Mouse (Mus musculus): ENCODE data around the gene Prss48.
"Not testable (repeated sequence)": the region's sequence is repeated elsewhere in the genome, so short reads cannot be mapped to it uniquely, and the experiment has no call there.

Gene Prss48

DNA sequence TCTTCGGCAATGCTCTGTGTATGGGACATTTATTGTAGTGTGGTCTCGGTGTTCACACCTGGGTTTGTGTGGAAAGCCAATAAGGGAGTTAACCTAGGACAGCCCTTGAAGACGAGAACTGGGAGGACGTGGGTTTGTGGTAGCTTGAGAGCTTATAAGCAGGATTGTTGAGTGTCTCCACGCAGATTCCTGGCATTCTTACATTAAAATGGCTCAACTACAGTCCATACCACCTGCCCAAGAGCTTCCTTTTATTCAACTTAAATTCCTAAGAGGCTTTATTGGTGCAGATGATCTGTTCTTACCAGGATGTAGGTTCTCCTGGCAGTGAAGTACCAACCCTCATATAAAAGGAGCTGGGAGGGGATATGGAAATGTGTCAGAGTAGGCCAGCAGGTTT, 649 bp upstream of the Prss48 start:
- DNase-seq = peak in 1 of 2 experiments; percentile 9

DNA sequence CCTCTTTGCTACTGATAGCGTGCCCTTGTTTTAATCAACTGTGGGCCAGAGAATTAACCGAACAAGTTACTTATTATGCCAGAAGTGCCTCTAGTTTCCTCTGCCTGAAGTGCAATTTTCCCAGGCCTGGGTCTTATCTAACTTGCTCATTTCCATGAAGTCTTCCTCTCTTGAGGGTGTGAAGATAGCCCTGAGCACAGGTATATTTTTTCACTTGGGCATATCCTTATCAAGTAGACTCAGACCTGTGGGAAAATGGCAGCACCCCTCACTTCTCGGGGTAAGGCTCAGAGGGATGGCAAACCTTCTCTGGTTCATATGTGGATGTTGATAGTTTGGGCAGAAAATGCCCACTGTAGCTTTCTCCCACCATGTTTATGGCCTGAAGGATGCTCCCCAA, 1.0 kb downstream of the Prss48 start:
- no peak for DNase-seq

DNA sequence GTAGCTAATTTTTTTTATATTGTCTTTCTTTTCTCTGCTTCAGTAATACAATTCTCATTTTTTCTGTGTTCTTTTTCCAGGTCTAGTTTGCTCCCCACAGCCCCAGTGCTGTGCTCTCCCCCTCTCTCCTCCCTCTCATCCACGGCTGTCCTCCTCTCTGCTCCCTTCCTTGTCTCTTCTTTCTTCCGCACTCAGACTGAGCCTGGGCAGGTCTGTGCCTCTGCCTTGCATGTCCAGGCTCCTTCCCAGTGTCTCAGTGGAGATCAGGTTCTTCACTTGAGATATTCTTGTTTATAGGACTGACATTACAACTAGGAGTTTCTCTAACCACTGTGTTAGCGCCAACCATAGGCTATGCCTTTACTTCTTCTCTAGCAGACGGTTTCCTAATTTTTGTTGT, 7.6 kb downstream of the Prss48 start:
- DNase-seq = no peak

DNA sequence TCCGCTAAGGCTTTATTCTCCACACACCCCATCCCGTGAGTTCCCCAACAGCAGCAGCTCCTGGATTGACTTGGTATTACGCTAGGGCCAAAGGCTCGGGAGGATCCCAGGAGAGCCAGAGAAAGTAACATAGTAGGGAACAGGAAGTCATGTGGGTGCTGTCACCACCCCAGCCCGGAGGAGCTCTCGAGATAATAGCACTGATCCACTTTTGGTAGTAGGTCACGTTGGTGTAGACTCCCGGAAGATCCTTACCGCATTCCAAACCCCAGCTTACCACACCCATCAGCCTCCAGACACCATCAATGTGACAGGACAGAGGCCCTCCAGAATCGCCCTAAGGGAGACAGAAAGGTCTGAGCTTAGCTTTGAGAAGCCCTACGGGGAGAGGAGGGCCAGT, 8.5 kb downstream of the Prss48 start:
- peak; percentile 11 to 43 for DNase-seq

DNA sequence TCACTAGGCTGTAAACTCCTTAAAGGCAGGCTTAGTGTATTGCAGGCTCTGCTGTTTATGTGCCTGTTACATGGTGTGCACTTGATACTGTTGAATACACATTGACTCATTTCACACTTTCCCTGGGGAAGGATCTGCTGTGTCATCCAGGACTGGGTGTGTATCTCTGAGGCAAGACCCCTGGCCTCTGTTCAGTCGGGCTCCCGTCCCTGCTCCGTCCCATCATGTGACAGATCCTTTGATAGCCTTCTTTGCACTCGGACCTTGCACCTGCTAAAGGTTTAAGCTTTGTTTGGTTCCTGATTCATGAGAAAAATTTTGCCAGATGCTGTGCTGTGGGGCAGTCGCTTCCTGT, 10.5 kb downstream of the Prss48 start:
- no peak for DNase-seq

DNA sequence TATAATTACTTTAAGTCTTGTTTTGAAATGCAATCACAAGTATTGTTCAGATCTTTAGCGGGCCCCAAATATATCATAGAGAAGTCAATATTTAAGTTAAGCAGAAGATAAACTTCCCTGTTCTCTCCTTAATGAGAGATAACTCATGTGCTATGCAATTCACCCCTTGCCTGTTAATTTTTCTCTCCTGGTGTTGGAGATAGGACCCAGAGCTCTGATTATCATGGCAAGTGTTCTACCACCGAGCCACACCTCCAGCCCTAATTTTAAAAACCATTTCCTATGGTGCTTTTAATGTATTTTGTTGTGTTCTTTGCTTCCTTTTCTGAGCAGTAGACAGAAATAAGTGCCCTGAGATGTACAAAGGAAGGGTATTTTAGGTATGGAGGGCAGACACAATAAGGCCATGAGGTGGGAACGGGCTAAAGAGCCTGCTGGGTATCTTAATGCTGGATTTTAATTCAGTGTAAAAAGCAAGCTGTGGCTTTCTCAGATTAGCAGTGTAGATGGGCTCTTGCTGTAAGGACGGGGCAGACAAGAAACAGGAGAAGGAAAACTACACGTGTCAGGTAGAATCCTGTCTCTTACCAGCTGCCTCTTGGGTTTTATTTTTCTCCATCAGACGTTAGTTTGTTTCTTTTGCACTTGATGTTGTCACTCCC, 11.0 kb downstream of the Prss48 start:
- no peak for DNase-seq

DNA sequence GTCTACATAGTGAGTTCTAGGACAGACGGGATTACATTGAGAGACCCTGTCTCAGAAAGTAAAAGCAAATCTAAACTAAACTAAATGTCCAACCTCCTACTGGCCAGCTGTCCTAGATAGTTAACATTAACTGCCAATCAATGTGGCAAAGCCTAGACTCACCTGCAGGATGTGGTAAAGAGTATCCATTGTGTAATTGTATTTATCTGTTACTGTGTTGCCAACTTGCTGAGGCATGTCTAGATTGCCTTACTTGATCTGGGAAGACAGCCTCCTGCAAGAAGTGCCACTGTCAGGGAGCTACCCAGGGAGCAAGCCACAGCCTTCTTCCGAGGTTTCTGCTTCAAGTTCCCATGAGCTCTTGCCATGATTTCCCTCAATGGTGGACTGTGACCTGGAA, 15.1 kb downstream of the Prss48 start:
- no peak for DNase-seq

DNA sequence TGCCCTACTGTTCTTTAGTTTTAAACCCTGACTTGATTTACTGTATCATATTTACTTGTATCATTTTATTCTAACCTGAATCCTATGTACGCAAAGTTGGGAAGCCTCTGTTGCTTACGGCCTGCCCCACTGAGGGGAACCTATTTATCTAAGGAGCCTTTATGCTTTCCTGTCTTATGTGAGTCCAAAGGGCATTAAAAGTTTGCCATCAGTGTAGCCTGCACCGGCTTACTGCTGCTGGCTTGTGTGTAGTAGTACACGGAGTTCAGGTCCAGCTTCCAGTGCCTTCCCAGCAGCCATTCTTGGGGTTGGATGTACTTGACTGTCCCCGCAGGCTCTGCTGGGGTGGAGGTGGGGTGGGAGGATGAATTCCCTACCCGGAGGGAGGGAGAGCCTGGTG, 17.8 kb downstream of the Prss48 start:
- DNase-seq = no peak

DNA sequence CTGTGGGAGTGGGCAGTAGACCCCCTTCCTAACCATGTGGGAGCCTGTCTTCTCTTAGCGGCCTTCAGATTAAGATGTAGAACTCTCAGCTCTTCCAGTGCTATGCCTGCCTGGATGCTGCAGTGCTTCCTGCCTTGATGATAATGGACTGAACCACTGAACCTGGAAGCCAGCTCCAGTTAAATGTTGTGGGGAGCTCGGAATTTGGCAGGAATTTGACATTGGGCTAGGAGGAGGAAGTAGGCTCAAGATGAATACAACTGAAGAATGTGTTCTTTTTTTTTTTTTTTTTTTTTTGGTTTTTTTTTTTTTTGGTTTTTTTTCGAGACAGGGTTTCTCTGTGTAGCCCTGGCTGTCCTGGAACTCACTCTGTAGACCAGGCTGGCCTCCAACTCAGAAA, 20.5 kb downstream of the Prss48 start:
- DNase-seq = not testable (repeated sequence)

DNA sequence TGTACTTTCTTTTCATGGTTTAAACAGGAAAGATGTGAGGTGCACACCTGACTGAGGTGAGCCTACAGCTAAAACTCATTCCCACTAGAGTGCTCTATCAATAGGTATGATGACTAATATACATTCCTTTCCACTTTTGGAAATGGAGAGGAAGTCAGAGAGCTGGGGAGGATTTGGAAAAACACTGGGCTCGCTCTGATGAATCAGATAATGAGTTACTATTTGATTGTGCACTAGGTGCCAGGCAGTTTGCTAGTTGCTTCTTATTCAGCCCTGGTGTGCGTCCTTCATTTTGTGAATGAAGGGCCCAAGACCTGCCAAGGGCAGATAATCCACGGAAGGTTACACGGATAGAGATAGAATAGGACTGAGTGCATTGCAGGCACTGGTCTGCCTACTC, 22.3 kb downstream of the Prss48 start:
- DNase-seq = no peak

DNA sequence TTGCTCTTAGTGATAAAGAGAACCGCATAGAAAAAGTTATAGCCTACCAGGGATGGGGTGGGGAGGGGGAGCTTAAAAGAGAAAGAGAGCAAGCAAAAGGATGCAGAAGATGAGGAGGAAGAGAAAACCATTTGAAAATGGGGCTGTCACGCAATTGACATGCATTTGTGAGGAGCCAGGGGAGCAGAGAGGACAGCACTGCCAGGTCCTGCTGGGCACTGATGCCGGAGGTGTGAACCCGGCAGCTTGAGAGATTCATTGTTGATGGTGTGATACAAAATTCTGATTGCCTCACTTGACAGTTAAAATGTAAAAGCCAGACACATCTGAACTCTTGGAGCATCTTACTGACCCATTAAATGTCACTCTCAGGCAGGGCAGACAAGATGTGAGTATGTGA, 27.8 kb downstream of the Prss48 start:
- no peak for DNase-seq

DNA sequence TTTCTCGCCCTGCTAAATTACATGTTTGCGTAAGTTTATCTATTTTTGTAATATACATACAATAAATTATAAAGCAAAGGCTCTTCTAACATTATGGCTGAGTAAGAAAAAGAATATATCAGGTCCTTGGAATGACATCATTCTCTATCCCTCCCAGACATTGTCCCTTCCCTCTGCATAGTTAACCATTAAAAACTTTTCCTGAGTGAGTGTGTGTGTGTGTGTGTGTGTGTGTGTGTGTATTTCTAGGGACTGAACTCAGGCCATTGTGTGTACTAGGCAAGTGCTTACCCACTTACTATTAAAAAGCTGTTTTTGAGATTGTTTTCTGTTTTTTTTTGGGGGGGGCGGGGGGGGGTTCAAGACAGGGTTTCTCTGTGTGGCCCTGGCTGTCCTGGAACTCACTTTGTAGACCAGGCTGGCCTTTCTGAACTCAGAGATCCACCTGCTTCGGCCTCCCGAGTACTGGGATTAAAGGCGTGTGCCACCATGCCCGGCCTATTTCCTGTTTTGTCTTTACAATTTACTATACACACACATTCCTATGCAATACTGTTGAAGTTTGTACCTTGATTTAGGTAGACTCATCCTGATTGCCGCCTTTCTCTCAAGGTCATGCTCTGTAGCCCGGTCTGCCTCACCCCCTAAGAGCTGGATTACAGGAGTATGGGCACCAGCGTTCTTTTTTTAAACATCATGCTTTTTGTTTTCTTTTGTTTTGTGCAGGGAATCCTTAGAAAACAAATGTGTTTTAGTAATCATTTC, 28.7 kb downstream of the Prss48 start:
- no peak for DNase-seq

DNA sequence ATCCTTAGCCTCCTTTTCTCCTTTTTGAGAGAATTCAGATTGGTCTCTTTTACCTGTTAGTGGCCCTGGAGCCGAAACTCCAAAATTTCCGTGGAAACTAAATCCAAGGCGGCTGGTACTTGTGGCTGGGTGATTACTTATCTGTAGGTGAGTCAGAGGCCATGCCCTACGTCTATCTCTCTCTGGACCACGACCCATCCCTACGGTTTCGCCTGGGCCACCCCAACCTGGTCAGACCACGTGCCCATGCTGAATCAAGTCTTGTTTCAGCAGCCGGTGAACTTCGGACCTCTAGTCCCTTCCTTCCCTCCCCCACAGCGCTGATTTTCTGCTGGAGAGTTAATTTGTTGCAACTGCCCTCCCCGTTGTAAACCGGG, 30.7 kb downstream of the Prss48 start:
- DNase-seq = peak; percentile 24 to 25

DNA sequence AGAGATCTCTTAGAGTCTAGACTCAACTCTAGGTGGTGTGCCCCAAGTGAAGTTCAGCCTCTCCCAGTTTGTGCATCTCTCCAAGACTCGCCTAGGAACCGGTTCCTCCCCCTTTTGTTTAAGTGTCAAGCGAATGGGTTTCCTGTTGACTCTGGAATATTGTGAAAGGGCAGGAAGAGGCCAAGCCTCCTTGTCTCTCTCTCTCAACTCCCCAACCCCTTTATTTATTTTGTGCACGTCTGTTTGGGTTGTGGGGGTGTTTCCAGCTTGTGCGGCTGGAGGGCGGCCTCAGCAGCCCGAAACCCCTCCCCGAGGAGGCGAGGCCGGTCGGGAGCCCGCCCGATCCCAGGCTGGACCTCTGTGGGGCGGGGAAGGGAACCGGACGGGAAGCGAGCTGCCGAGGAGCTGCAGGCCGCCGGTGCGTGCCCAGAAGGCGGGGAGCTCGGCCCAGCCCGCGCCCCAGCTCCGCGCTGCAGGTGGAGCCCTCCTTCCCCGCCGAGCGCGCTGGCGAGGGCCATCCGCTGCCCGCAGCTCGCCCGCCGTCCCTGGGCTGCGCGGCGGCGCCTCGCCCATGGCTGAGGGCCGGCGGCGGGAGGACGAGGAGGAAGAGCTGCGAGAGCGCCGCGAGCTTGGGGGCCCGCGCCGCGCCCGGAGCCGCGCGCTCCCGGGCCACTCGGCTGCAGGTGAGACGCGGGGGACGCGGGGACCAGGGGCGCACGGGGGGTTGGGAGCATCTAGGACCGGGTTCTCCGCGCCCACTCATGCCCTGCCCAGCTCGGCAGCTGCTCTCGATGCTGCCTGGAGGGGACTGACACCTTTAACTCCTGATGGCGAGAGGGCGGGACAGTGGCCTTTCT, 31.3 kb downstream of the Prss48 start, which contains the start of gene Sh3d19:
Gene Sh3d19 (plus strand): TSS at position 368 of the 857 bp plus-strand sequence.
- peak; percentile 91 to 96 for DNase-seq

DNA sequence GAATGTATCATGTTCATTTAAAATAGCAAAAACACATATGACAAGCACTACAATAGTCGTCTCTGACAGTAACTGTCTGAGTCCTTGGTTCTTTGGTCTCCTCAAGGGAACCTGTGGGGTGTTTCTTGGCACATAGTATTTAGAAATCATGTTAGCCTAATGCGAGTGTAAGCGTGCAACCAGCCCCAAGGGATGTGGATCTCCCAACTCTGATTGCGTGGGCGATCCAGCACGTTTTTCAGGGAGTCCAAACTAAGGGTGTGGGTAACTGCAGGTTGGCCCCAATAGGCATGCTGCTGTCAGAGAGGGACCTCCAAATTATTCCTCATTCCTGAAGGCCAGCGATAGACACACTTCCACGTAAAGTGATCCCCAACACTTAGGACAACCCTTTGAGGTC, 33.3 kb downstream of the Prss48 start:
- no peak for DNase-seq

DNA sequence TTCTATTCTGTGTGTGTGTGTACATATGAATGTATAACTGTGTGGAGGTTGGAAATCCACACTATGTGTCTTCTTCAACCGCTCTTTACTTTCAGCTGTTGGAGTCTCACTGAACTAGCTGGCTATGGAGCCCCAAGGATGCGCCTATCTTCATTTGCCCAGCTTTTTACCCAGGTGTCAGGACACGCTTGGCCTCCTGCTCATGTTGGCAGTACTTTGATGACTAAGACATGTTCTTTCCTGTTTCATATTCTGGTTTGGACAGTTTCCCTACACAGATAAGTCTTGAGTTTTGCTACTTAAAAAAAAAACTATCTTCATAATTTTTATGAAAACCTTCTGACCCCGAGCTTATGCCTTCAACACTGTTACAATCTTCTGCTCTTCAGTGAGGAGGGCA, 36.8 kb downstream of the Prss48 start:
- DNase-seq = no peak

DNA sequence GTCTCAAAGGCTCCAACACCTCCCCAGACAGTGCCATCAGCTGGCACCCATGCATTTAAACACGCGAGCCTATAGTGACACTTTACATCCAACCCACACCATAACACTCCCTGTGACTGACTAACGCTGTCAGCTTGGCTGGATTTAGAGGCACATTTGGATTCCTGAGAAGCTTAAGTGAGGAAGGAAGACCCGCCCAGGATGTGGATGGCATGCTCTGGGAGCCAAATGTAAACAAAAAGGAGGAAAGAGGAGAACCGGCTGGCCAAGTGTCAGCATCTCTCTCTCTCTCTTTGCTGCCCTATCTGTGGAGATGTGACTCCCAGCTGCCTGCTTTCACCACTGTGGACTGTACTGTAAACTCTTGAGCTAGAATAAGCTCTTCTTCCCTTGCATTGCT, 41.2 kb downstream of the Prss48 start:
- DNase-seq = peak; percentile 65 to 82

DNA sequence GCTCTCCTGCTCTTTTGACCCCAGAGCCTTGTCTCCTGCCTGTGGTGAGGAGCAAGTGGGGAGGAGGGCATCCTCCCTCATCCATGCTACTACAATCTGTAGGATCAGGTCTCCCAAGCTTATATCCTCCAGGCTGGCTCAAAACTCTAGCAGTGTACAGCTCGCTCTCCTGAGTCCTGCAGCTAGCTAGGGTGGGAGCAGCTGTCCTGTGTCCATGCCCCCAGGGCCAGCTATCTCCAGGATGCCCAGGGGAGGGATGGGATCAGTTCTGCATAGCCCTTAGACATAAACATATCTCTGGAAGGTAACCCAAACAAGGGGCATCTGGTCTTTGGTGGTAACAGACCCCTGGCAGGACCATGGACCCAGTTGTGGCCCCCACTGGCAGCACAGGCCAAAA, 42.6 kb downstream of the Prss48 start:
- DNase-seq = no peak

DNA sequence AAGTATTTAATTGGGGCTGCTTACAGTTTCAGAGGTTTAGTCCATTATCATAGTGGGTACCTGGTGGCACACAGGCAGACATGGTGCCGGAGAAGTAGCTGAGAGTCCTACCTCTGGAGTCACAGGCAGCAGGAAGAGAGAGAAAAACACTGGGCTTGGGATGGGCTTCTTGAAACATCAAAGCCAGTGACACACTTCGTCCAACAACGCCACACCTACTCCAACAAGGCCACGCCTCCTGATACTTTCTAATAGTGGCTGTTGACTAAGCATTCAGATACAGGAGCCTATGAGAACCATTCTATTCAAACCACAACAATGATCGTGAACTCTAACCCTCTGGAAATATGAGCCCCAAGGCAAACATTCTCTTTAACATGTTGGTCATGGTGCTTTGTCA, 46.6 kb downstream of the Prss48 start:
- DNase-seq = no peak

DNA sequence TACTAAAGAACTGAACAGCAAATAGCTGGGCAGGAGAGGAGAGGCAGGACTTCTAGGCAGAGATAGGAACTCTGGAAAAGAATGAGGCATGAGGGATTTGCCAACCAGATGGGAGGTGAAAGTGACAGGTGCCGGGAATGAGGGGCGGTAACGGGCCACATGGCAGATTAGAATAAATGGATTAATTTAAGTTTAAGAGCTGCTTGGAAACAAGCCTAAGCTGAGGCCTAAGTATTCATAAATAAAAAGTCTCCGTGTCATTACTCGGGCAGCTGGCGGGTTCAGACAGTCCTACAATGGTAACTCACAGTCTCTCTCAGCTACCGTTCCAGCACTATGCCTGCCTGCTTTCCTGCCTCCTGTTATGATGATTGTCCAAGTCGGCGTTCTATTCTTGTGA, 47.0 kb downstream of the Prss48 start:
- DNase-seq = no peak

DNA sequence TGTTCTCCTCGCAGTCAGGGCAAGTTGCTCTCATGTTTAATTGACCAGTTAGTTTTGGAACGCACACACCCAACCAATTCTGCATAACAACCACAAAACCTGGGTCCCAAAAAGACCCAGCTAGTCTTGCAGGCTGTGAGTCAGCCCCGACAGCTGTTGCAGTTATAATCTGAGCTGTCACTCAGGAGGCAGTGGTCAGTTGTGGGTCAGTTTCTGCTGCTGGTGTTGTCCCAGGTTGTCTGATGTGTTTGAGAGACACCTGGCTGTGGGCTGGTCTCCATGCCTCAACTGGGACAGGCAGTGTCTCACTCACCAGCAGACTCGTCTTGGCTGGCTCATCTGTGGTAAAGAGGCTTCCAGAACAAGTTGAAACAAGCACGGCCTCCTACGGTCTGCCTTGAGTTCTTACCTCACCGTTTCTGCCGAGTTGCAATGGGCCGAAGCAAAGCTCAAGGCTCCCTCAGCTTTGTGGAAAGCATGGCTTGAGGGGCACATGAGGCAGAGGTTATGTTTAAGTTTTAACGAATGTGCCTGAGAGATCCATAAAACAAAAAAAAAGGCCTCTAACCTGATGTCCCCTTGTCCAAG, 49.5 kb downstream of the Prss48 start:
- no peak for DNase-seq

DNA sequence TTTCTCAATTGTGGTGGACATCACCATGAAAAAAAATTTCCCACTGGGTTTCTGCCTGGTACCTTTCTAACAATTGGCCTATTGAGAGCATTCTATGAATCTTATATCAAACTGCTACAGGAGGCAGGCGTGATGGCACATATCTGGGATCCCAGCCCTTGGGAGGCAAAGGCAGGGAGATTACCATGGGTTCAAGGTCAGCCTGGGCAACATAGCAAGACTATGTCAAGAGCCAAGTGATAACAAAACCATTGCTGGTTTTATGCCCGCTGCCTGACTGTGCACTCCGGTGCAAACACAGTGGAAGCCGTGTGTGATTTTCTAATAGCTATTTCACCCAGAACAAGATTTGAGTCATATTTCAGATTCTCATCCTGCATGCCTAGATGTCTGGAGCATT, 51.4 kb downstream of the Prss48 start:
- DNase-seq = no peak
